Mouse (Mus musculus) embryonic fibroblast, embryonic 13.5 days (primary cell): Measurements from ENCODE around the gene Tspan2.

ENCODE experiments used
- CTCF ChIP-seq: IDR thresholded peaks from 2 replicates; pipeline ENCODE4 v1.5.1; 2011; ENCODE audit warnings: mild to moderate bottlenecking, control low read depth, low read length, moderate library complexity, borderline replicate concordance; ENCODE audit not compliant: insufficient read depth
- POLR2A ChIP-seq: IDR thresholded peaks from 2 replicates; pipeline ENCODE4 v1.6.1; 2011; ENCODE audit warnings: low read depth, mild to moderate bottlenecking, control low read depth, low read length, moderate library complexity

DNA sequence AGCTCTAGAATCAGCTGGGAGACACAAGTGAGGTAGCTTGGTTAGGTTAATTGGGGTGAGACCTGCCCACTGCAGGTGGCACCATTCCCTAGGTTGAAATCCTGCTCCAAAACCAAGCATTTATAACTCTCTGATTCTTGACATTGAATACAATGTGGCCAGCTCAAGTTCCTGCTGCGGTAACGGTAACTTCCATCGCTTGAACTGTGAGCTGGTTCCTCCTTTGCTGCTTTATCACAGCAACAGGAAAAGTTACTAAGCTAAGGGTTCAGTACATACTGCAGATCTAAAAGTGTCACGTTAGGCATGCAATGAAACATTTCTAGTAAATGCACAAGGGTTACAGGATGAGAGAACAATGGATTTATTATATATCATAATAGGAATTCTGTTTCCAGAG lies 1.7 kb upstream of the Tspan2 start:
- TF ChIP-seq CTCF, result no peak
- TF ChIP-seq POLR2A, result no peak
